Mouse (Mus musculus) liver, postnatal 0 days (tissue): ENCODE data around the gene Sorbs1. TPM values are rescaled to one million over a fixed set of nuclear protein-coding genes. Genes with fewer than 3 reads are reported as not detected.
A peak's percentile ranks its signal among the peaks of the same experiment; 100 is the strongest.

Experiments used
- ATAC-seq: fragments of 200-750 bp; cut with Nextera tagmentation; 2 replicates; pipeline ENCODE4 v1.8.0; 2017; ENCODE audit warnings: mild to moderate bottlenecking, moderate library complexity
- DNase-seq: peaks from one replicate; pipeline ENCODE4 v3.0.0-alpha.2; 2016
- H3K27ac ChIP-seq: fragments of 300-500 bp; sonication (generic); 2 replicates; pipeline ENCODE4 v1.5.1; 2014; ENCODE audit warnings: antibody characterized with exemption, moderate library complexity, mild to moderate bottlenecking, low read depth
- H3K27me3 ChIP-seq: fragments of 300-500 bp; sonication (generic); 2 replicates; pipeline ENCODE4 v1.6.1; 2014; ENCODE audit warnings: low read length, control low read depth, mixed read lengths; ENCODE audit not compliant: insufficient read depth
- H3K36me3 ChIP-seq: fragments of 300-500 bp; sonication (generic); replicated peaks from 2 replicates; pipeline ENCODE4 v1.6.1; 2014; ENCODE audit warnings: mild to moderate bottlenecking, control low read depth, low read length, moderate library complexity, mixed read lengths; ENCODE audit not compliant: insufficient read depth
- H3K4me1 ChIP-seq: fragments of 300-500 bp; sonication (generic); 2 replicates; pipeline ENCODE4 v1.6.1; 2014; ENCODE audit warnings: antibody characterized with exemption, mild to moderate bottlenecking, control low read depth; ENCODE audit not compliant: insufficient read depth
- H3K4me2 ChIP-seq: fragments of 300-500 bp; sonication (generic); 2 replicates; pipeline ENCODE4 v1.6.1; 2014; ENCODE audit warnings: low read depth, mild to moderate bottlenecking, low read length, moderate library complexity, mixed read lengths
- H3K4me3 ChIP-seq: fragments of 300-500 bp; sonication (generic); 2 replicates; pipeline ENCODE4 v1.5.1; 2014; ENCODE audit warnings: low read depth, low read length
- H3K9ac ChIP-seq: fragments of 300-500 bp; sonication (generic); replicated peaks from 2 replicates; pipeline ENCODE4 v1.6.1; 2014; ENCODE audit warnings: mild to moderate bottlenecking, moderate library complexity
- H3K9me3 ChIP-seq: fragments of 300-500 bp; sonication (generic); 2 replicates; pipeline ENCODE4 v1.6.1; 2016; ENCODE audit warnings: mild to moderate bottlenecking, control low read depth, low read length, mixed read lengths
- CTCF ChIP-seq: sonication (generic); IDR thresholded peaks from 2 replicates; pipeline ENCODE4 v1.5.1; 2016; ENCODE audit warnings: antibody characterized with exemption, low read depth
- EP300 ChIP-seq: IDR thresholded peaks from 2 replicates; pipeline ENCODE4 v1.6.1; 2016; ENCODE audit warnings: antibody characterized with exemption, low read depth, mild to moderate bottlenecking
- WGBS: fragments of 180-500 bp; shearing (Covaris S2); extraction: QIAGEN DNeasy Blood & Tissue Kit; methylation state at CpG from one replicate; pipeline ENCODE4 v1.1.7; 2014; ENCODE audit not compliant: insufficient replicate concordance; 5-methylcytosine and 5-hydroxymethylcytosine counted together
- polyA plus RNA-seq: library from polyadenylated mRNA; unstranded; fragments of >200 nt; fragmentation: Nextera tagmentation; extraction: Ambion mirVana; gene quantifications from 2 replicates; pipeline ENCODE4 v1.2.1, GENCODE M21; 2015

The Sorbs1 gene
- polyA plus RNA-seq, 1 experiment from 2014 or later: 30.4 TPM

- WGBS: 66% methylated on average over 7 of the region's 7 CpGs
Observed at GRCm38 (mm10) chr19:40305456-40305855, 208.1 kb downstream of the Sorbs1 start.

GRCm38 (mm10) chr19:40302916-40303315, 210.7 kb downstream of the Sorbs1 start:
- Histone ChIP-seq H3K27ac (no peak overlapping the region), H3K9ac (no peak overlapping the region), H3K4me3 (no peak overlapping the region), H3K4me2 (no peak overlapping the region), H3K27me3 (no peaks in the 10 kb centered on the region), H3K4me1 (peaks cover 2% of the 10 kb centered on the region), H3K9me3 (no peaks in the 10 kb centered on the region), H3K36me3 (peaks cover 8% of the 10 kb centered on the region; the same call in 1 of the 2 replicates)
- DNase-seq: no peak
- no peak for ATAC-seq
- TF ChIP-seq CTCF: no peak
- TF ChIP-seq EP300: no peak
- WGBS: 84% methylated on average over 9 of the region's 9 CpGs

More at GRCm38 (mm10) chr19:40305456-40305855, 208.1 kb downstream of the Sorbs1 start:
- H3K9me3 ChIP-seq: no peaks in the 10 kb centered on the region
- no peak overlapping the region for H3K9ac ChIP-seq
- TF ChIP-seq CTCF (no peak), EP300 (no peak)
- H3K4me1 ChIP-seq: peaks cover 2% of the 10 kb centered on the region; the same call in 1 of the 2 replicates
- H3K36me3 ChIP-seq: peaks cover 5% of the 10 kb centered on the region; the same call in 1 of the 2 replicates
- no peak overlapping the region for H3K27ac ChIP-seq
- no peak overlapping the region for H3K4me3 ChIP-seq
- H3K27me3 ChIP-seq: no peaks in the 10 kb centered on the region
- ATAC-seq (no peak), DNase-seq (no peak)
- no peak overlapping the region for H3K4me2 ChIP-seq

- Histone ChIP-seq H3K27me3 (no peaks in the 10 kb centered on the region), H3K36me3 (peaks cover 8% of the 10 kb centered on the region; the same call in 1 of the 2 replicates), H3K4me3 (no peak overlapping the region), H3K4me1 (peaks cover 6% of the 10 kb centered on the region), H3K9me3 (no peaks in the 10 kb centered on the region), H3K27ac (no peak overlapping the region), H3K9ac (no peak overlapping the region), H3K4me2 (no peak overlapping the region)
- TF ChIP-seq EP300 (no peak), CTCF (no peak)
- no peak for DNase-seq
- 62% methylated on average over 5 of the region's 5 CpGs for WGBS
- ATAC-seq: no peak
Observed at GRCm38 (mm10) chr19:40302477-40302876, 211.1 kb downstream of the Sorbs1 start.

GRCm38 (mm10) chr19:40299983-40300759, 213.4 kb downstream of the Sorbs1 start:
- TF ChIP-seq EP300 (no peak), CTCF (no peak)
- WGBS: 66% methylated on average over 12 of the region's 12 CpGs
- Histone ChIP-seq H3K9ac (no peak overlapping the region), H3K27ac (no peak overlapping the region), H3K4me2 (no peak overlapping the region), H3K9me3 (no peaks in the 10 kb centered on the region), H3K36me3 (peaks cover 8% of the 10 kb centered on the region; the same call in 1 of the 2 replicates), H3K4me1 (peaks cover 10% of the 10 kb centered on the region), H3K27me3 (no peaks in the 10 kb centered on the region), H3K4me3 (no peak overlapping the region)
- ATAC-seq: no peak
- DNase-seq: no peak

- ATAC-seq: no peak
- 90% methylated on average over 6 of the region's 6 CpGs for WGBS
- Histone ChIP-seq H3K4me2 (peak overlapping the region; percentile 62; the same call in 1 of the 2 replicates), H3K36me3 (peaks cover 11% of the 10 kb centered on the region; the same call in 1 of the 2 replicates), H3K9me3 (no peaks in the 10 kb centered on the region), H3K27ac (peak overlapping the region; percentile 94; the same call in 1 of the 2 replicates), H3K4me3 (no peak overlapping the region), H3K4me1 (peaks cover 7% of the 10 kb centered on the region), H3K27me3 (no peaks in the 10 kb centered on the region), H3K9ac (no peak overlapping the region)
- no peak for TF ChIP-seq CTCF
- no peak for TF ChIP-seq EP300
- no peak for DNase-seq
Observed at GRCm38 (mm10) chr19:40299182-40299581, 214.4 kb downstream of the Sorbs1 start.

GRCm38 (mm10) chr19:40298574-40298973, 215.0 kb downstream of the Sorbs1 start:
- H3K9ac ChIP-seq: peak overlapping the region; percentile 45

More at GRCm38 (mm10) chr19:40298574-40298973, 215.0 kb downstream of the Sorbs1 start:
- H3K9me3 ChIP-seq: no peaks in the 10 kb centered on the region
- no peak for DNase-seq
- H3K4me3 ChIP-seq: peak overlapping the region; percentile 19; the same call in 1 of the 2 replicates
- H3K4me1 ChIP-seq: peaks cover 7% of the 10 kb centered on the region
- 86% methylated on average over 2 of the region's 2 CpGs for WGBS
- no peaks in the 10 kb centered on the region for H3K27me3 ChIP-seq
- peaks cover 11% of the 10 kb centered on the region; the same call in 1 of the 2 replicates for H3K36me3 ChIP-seq
- H3K27ac ChIP-seq: peak overlapping the region; percentile 94
- no peak for TF ChIP-seq EP300
- TF ChIP-seq CTCF: no peak
- peak overlapping the region; percentile 62 for H3K4me2 ChIP-seq
- no peak for ATAC-seq
